Mouse (Mus musculus): ENCODE measurements around the gene Pwwp2b. TPM values are rescaled to one million over a fixed set of nuclear protein-coding genes. Genes with fewer than 3 reads are reported as not detected.
A peak's percentile ranks its signal among the peaks of the same experiment; 100 is the strongest.

Pwwp2b gene
- polyA plus RNA-seq, 1 experiment from 2014 or later, result 9.4 TPM

DNA sequence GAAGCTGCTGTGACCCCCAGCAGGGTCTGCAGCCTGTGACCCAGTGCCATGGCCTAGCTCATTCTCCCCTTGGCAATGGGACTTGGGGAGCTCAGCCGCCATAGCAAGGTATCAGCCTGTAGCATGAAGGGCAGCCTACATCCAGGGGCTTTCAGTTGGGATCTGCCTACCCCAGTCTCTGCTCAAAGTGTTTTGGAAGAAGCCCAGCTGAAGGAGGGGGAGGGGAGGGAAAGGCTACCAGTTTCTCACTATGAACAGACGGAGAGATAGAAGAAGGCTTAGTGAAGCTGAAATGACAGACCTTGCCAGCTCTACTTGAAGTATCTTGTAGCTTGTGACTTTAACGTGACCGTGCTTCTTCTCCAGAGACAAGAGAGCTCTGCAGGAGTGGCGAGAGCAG lies 18.4 kb upstream of the Pwwp2b start:
- Histone ChIP-seq H3K27me3 (ENCODE audit: insufficient read depth, low read length) (no peaks in the 10 kb centered on the region), H3K27ac (no peak overlapping the region), H3K4me1 (replicated peaks; ENCODE audit: insufficient read depth, low read length) (peaks cover 4% of the 10 kb centered on the region; the same call in 1 of the 2 replicates), H3K9ac (ENCODE audit: low read depth, low read length) (no peak overlapping the region), H3K36me3 (ENCODE audit: insufficient read depth, low read length) (no peaks in the 10 kb centered on the region), H3K9me3 (replicated peaks; ENCODE audit: low read length) (no peaks in the 10 kb centered on the region), H3K4me2 (ENCODE audit: low read length) (no peak overlapping the region), H3K4me3 (replicated peaks; ENCODE audit: low read depth, low read length) (no peak overlapping the region)
- TF ChIP-seq CTCF (IDR thresholded peaks at IDR 0.05; ENCODE audit: low read depth), result no peak
- no peak for DNase-seq (ENCODE audit: low spot score)
- ATAC-seq (replicated peaks; ENCODE audit: low FRiP score, low read depth), result no peak
- 77% methylated on average over 5 of the region's 5 CpGs for WGBS

GRCm38 (mm10) chr7:139230241-139230640 lies 18.0 kb upstream of the Pwwp2b start:
- no peak overlapping the region for H3K9ac ChIP-seq (ENCODE audit: low read depth, low read length)
- no peaks in the 10 kb centered on the region for H3K9me3 ChIP-seq (replicated peaks; ENCODE audit: low read length)
- WGBS, result 66% methylated on average over 12 of the region's 12 CpGs
- DNase-seq (ENCODE audit: low spot score) (no peak), ATAC-seq (replicated peaks; ENCODE audit: low FRiP score, low read depth) (no peak)
- no peak overlapping the region for H3K27ac ChIP-seq
- peaks cover 7% of the 10 kb centered on the region; the same call in 1 of the 2 replicates for H3K4me1 ChIP-seq (replicated peaks; ENCODE audit: insufficient read depth, low read length)
- no peaks in the 10 kb centered on the region for H3K27me3 ChIP-seq (ENCODE audit: insufficient read depth, low read length)
- H3K36me3 ChIP-seq (ENCODE audit: insufficient read depth, low read length), result no peaks in the 10 kb centered on the region
- H3K4me2 ChIP-seq (ENCODE audit: low read length), result no peak overlapping the region
- H3K4me3 ChIP-seq (replicated peaks; ENCODE audit: low read depth, low read length), result no peak overlapping the region
- TF ChIP-seq CTCF (IDR thresholded peaks at IDR 0.05; ENCODE audit: low read depth), result no peak

- Histone ChIP-seq H3K36me3 (ENCODE audit: insufficient read depth, low read length) (no peaks in the 10 kb centered on the region), H3K4me3 (replicated peaks; ENCODE audit: low read depth, low read length) (no peak overlapping the region), H3K4me1 (replicated peaks; ENCODE audit: insufficient read depth, low read length) (peaks cover 7% of the 10 kb centered on the region; the same call in 1 of the 2 replicates), H3K27ac (peak overlapping the region; percentile 60; the same call in 1 of the 2 replicates), H3K27me3 (ENCODE audit: insufficient read depth, low read length) (no peaks in the 10 kb centered on the region), H3K4me2 (ENCODE audit: low read length) (no peak overlapping the region), H3K9ac (ENCODE audit: low read depth, low read length) (no peak overlapping the region), H3K9me3 (replicated peaks; ENCODE audit: low read length) (no peaks in the 10 kb centered on the region)
- 1% methylated on average over 7 of the region's 7 CpGs for WGBS
- TF ChIP-seq CTCF (IDR thresholded peaks at IDR 0.05; ENCODE audit: low read depth), result peak; percentile 97
- ATAC-seq (replicated peaks; ENCODE audit: low FRiP score, low read depth), result peak; percentile 81
- peak; percentile 91 for DNase-seq (ENCODE audit: low spot score)
These were observed 14.6 kb upstream of the Pwwp2b start for GRCm38 (mm10) chr7:139233714-139234113.

GRCm38 (mm10) chr7:139234426-139235188 lies 13.7 kb upstream of the Pwwp2b start:
- TF ChIP-seq CTCF (IDR thresholded peaks at IDR 0.05; ENCODE audit: low read depth), result peak; percentile 53; the same call in 1 of the 2 replicates
- DNase-seq (ENCODE audit: low spot score) (peak; percentile 81), ATAC-seq (replicated peaks; ENCODE audit: low FRiP score, low read depth) (peak; percentile 77)
- Histone ChIP-seq H3K4me2 (ENCODE audit: low read length) (0 out of 2 replicates have a peak overlapping the region, but pooled peaks have one; percentile 6), H3K4me1 (replicated peaks; ENCODE audit: insufficient read depth, low read length) (peaks cover 7% of the 10 kb centered on the region; the same call in 1 of the 2 replicates), H3K27me3 (ENCODE audit: insufficient read depth, low read length) (no peaks in the 10 kb centered on the region), H3K9me3 (replicated peaks; ENCODE audit: low read length) (no peaks in the 10 kb centered on the region), H3K36me3 (ENCODE audit: insufficient read depth, low read length) (no peaks in the 10 kb centered on the region), H3K9ac (ENCODE audit: low read depth, low read length) (no peak overlapping the region), H3K4me3 (replicated peaks; ENCODE audit: low read depth, low read length) (no peak overlapping the region), H3K27ac (peak overlapping the region; percentile 64)
- 15% methylated on average over 18 of the region's 18 CpGs for WGBS

GRCm38 (mm10) chr7:139235651-139236358 lies 12.5 kb upstream of the Pwwp2b start:
- no peak overlapping the region for H3K27ac ChIP-seq

GRCm38 (mm10) chr7:139239432-139239831 lies 8.8 kb upstream of the Pwwp2b start:
- Histone ChIP-seq H3K27me3 (ENCODE audit: insufficient read depth, low read length) (no peaks in the 10 kb centered on the region), H3K4me3 (replicated peaks; ENCODE audit: low read depth, low read length) (no peak overlapping the region), H3K27ac (no peak overlapping the region), H3K9me3 (replicated peaks; ENCODE audit: low read length) (no peaks in the 10 kb centered on the region), H3K36me3 (ENCODE audit: insufficient read depth, low read length) (no peaks in the 10 kb centered on the region), H3K9ac (ENCODE audit: low read depth, low read length) (no peak overlapping the region), H3K4me1 (replicated peaks; ENCODE audit: insufficient read depth, low read length) (peaks cover 7% of the 10 kb centered on the region; the same call in 1 of the 2 replicates), H3K4me2 (ENCODE audit: low read length) (no peak overlapping the region)
- 81% methylated on average over 3 of the region's 3 CpGs for WGBS
- DNase-seq (ENCODE audit: low spot score) (no peak), ATAC-seq (replicated peaks; ENCODE audit: low FRiP score, low read depth) (no peak)
- TF ChIP-seq CTCF (IDR thresholded peaks at IDR 0.05; ENCODE audit: low read depth), result no peak

More at GRCm38 (mm10) chr7:139235651-139236358, 12.5 kb upstream of the Pwwp2b start:
- no peak for DNase-seq (ENCODE audit: low spot score)
- Histone ChIP-seq H3K27me3 (ENCODE audit: insufficient read depth, low read length) (no peaks in the 10 kb centered on the region), H3K4me2 (ENCODE audit: low read length) (no peak overlapping the region), H3K4me3 (replicated peaks; ENCODE audit: low read depth, low read length) (no peak overlapping the region), H3K9me3 (replicated peaks; ENCODE audit: low read length) (no peaks in the 10 kb centered on the region), H3K36me3 (ENCODE audit: insufficient read depth, low read length) (no peaks in the 10 kb centered on the region), H3K4me1 (replicated peaks; ENCODE audit: insufficient read depth, low read length) (peaks cover 7% of the 10 kb centered on the region; the same call in 1 of the 2 replicates), H3K9ac (ENCODE audit: low read depth, low read length) (no peak overlapping the region)
- TF ChIP-seq CTCF (IDR thresholded peaks at IDR 0.05; ENCODE audit: low read depth), result peak; percentile 37; the same call in 1 of the 2 replicates
- ATAC-seq (replicated peaks; ENCODE audit: low FRiP score, low read depth), result no peak
- 86% methylated on average over 12 of the region's 12 CpGs for WGBS

Data from kidney, postnatal 0 days (tissue).